Mouse (Mus musculus): ENCODE data around the gene Tagap1. TPM values are rescaled to one million over a fixed set of nuclear protein-coding genes. Genes with fewer than 3 reads are reported as not detected.
"Not testable (repeated sequence)": the region's sequence is repeated elsewhere in the genome, so short reads cannot be mapped to it uniquely, and the experiment has no call there.

Tagap1 gene
- total RNA-seq, 1 experiment from 2014 or later = 14.2 TPM

- DNase-seq = not testable (repeated sequence)
Measured at GRCm38 (mm10) chr17:6962339-6962738, 1.4 kb upstream of the Tagap1 start.

GRCm38 (mm10) chr17:6961181-6962000 is 435 bp upstream of the Tagap1 start:
- not testable (repeated sequence) for DNase-seq

GRCm38 (mm10) chr17:6960349-6960748 is 607 bp downstream of the Tagap1 start:
- DNase-seq = not testable (repeated sequence)

GRCm38 (mm10) chr17:6959543-6960259 is 1.3 kb downstream of the Tagap1 start:
- not testable (repeated sequence) for DNase-seq

- DNase-seq = peak; percentile 11
Measured at GRCm38 (mm10) chr17:6958881-6959280, 2.1 kb downstream of the Tagap1 start.

- not testable (repeated sequence) for DNase-seq
Measured at GRCm38 (mm10) chr17:6948769-6949228, 12.2 kb downstream of the Tagap1 start.

GRCm38 (mm10) chr17:6947984-6948768 is 12.8 kb downstream of the Tagap1 start, which contains the start of gene Rsph3b:
Gene Rsph3b, minus strand, starts transcription at chr17:6948682.
- DNase-seq = peak; percentile 91

GRCm38 (mm10) chr17:6947637-6947983 is 13.3 kb downstream of the Tagap1 start:
- not testable (repeated sequence) for DNase-seq

- not testable (repeated sequence) for DNase-seq
Measured at GRCm38 (mm10) chr17:6942560-6942959, 18.4 kb downstream of the Tagap1 start.

GRCm38 (mm10) chr17:6931625-6932024 is 29.3 kb downstream of the Tagap1 start:
- DNase-seq = not testable (repeated sequence)

- not testable (repeated sequence) for DNase-seq
Measured at GRCm38 (mm10) chr17:6920351-6920894, 40.5 kb downstream of the Tagap1 start.

- DNase-seq = not testable (repeated sequence)
Measured at GRCm38 (mm10) chr17:6919388-6919787, 41.6 kb downstream of the Tagap1 start.

- not testable (repeated sequence) for DNase-seq
Measured at GRCm38 (mm10) chr17:6915282-6915681, 45.7 kb downstream of the Tagap1 start.

GRCm38 (mm10) chr17:6914066-6914465 is 46.9 kb downstream of the Tagap1 start:
- not testable (repeated sequence) for DNase-seq

Other genes starting within 250 kb of the Tagap1 start
- 23.6 and 30.5 TPM in 2 replicates for gene Ezr, start 178.4 kb downstream of the Tagap1 start, total RNA-seq (2021)
- gene Rsph3b, start 12.5 kb downstream of the Tagap1 start, total RNA-seq (2021) = 40.9 and 42.2 TPM in 2 replicates
- gene Rnaset2b, start 9.5 kb upstream of the Tagap1 start, total RNA-seq (2021) = 328 and 341 TPM in 2 replicates
- 0.64 TPM in 1 of 2 replicates, not detected in the other for gene Gm49721, start 17.7 kb upstream of the Tagap1 start, total RNA-seq (2021)
- gene Gm1604a, start 64.4 kb upstream of the Tagap1 start, total RNA-seq (2021) = not detected in 2 replicates
- 11.4 and 12.9 TPM in 2 replicates for gene Rps6ka2, start 209.0 kb upstream of the Tagap1 start, total RNA-seq (2021)

Measured in adrenal gland, postnatal 14 days (tissue).